Mouse (Mus musculus) mouse embryonic stem cell (cell line): ENCODE data around the gene Gabra3.

Experiments used
- in situ Hi-C, 2 experiments: fragments of 300-500 bp; cut with MboI; formaldehyde crosslinking; loops; 1 replicate in 1 of 2; 3 replicates in 1 of 2; pipeline ENCODE4 v1.14.3; 2019 to 2020; ENCODE audit warnings: low sequenced_read_pairs in 2 of 2, low pct_unique_long_range_greater_than_20kb in 1 of 2, mixed read lengths in 1 of 2; ENCODE audit not compliant: unreplicated experiment in 1 of 2

Gabra3 gene

GRCm38 (mm10) chrX:72656230-72656898 lies at the start of gene Gabra3:
Gene Gabra3, minus strand, starts transcription at chrX:72656848.
- in situ Hi-C loops: loop anchor here in 1 of 2 experiments (25.0 kb wide), 1 partner anchor 644 kb away; no protein-coding TSS in a partner anchor

DNA sequence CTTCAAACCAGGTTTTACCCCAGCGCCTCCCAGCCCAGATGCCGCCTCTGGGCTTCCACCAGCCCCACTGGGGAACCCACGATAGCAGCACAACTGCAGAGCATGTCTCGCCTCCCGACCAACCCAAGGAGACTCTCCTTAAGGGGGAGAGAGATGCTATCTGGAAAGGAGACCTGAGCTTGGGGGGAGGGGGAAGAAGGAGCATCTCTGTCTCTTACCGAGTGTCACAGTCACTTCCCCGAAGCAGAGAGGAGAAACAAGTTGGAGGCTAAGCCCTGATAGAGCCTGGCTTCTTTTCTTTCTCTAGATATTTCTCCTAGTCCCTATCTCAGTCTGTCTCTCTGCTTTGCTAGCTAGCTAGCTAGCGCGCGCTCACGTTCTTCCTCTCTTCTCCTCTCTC lies 859 bp downstream of the Gabra3 start:
- in situ Hi-C loops: loop anchor here in 1 of 2 experiments (25.0 kb wide), 1 partner anchor 643 kb away; no protein-coding TSS in a partner anchor

- in situ Hi-C loops: loop anchor here in 1 of 2 experiments (25.0 kb wide), 1 partner anchor 643 kb away; no protein-coding TSS in a partner anchor
Observed at GRCm38 (mm10) chrX:72655381-72655780, 1.3 kb downstream of the Gabra3 start.

DNA sequence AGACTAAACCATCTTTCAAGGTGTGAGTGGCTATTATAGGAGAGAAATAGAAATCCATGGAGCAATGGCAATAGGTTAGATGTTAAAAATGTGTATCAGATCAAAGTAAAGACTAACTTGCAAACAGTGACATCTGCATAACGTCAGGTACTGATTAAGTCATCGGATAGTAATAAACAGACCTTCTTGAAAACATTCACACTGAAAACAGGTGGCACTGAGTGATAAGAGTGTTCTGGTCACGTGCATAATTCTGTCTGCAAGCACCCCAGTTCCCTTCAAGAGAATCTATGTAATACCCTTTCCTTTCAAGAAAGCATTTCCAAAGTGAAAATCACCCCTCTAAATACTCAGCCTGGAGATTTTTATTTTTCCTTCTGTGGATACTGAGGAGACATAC lies 6.0 kb downstream of the Gabra3 start:
- in situ Hi-C loops: loop anchor here in 1 of 2 experiments (25.0 kb wide), 1 partner anchor 638 kb away; no protein-coding TSS in a partner anchor

DNA sequence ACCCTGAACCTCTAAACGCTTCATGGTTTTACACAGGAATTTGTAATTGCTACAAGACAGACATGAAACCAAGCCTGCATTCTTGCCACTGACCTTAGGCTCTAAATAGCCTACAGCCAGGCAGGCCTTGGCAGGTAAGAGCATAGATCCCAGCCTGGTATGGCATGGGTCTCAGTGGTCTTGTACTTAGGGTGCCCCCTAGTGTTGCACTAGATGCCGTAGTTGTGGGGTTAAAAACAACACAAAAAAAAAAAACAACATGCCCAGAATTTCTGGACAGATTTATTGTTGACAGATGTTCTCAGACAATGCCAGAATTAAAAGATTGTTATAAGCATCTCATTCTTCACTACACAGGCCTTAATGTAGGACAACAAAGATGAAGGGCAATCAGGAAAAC lies 12.0 kb downstream of the Gabra3 start:
- in situ Hi-C loops: loop anchor here in 1 of 2 experiments (25.0 kb wide), 1 partner anchor 632 kb away; no protein-coding TSS in a partner anchor

- in situ Hi-C loops: no loop called here
Observed at GRCm38 (mm10) chrX:72497284-72497683, 159.4 kb downstream of the Gabra3 start.

GRCm38 (mm10) chrX:72489806-72490205 lies 166.8 kb downstream of the Gabra3 start:
- in situ Hi-C loops: no loop called here

DNA sequence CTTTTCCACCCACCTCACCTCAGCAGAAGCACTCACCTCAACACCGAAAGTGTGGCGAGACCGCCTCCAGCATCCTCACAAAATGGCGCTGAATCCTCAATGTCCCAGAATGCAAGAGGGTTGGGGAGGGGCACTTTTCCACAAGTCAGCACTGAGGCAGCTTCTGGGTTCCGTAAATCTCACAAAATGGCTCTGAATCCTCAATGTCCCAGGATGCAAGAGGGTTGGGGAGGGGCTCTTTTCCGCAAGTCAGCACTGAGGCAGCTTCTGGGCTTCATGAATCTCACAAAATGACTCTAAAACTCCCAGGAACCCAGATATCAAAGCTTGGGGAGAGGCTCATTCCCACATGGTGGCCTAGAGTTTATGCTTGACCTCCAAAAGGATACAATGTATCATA lies 269.9 kb downstream of the Gabra3 start, which contains the start of gene Magea10:
Gene Magea10, minus strand, starts transcription at position 101 of the 400 bp plus-strand sequence.
- in situ Hi-C loops: no loop called here
